Mouse (Mus musculus): ENCODE results near the gene Fbxl4.

GRCm38 (mm10) chr4:22478488-22479367 lies 121.4 kb downstream of the Fbxl4 start:
- TF ChIP-seq POLR2A (IDR thresholded peaks at IDR 0.05; ENCODE audit: control insufficient read depth in 1 of 2, insufficient read depth in 1 of 2, low read depth in 1 of 2, low read length in 2 of 2, poor library complexity in 1 of 2) (no peak), EP300 (IDR thresholded peaks at IDR 0.05; ENCODE audit: low read depth in 1 of 2, low read length in 2 of 2) (no peak), RCOR1 (IDR thresholded peaks at IDR 0.05; ENCODE audit: low read depth, low read length) (no peak), HCFC1 (IDR thresholded peaks at IDR 0.05; ENCODE audit: low read depth, low read length) (no peak), SMC3 (IDR thresholded peaks at IDR 0.05; ENCODE audit: low read depth, low read length) (no peak), CTCF (IDR thresholded peaks at IDR 0.05 in 2 of 3, conservative IDR thresholded peaks at IDR 0.05 in 1 of 3; ENCODE audit: control insufficient read depth in 1 of 3, insufficient read depth in 1 of 3, low read depth in 2 of 3, low read length in 3 of 3, poor library complexity in 1 of 3, severe bottlenecking in 1 of 3) (no peak), MAFK (IDR thresholded peaks at IDR 0.05; ENCODE audit: borderline replicate concordance, low read depth, low read length) (no peak), TBP (IDR thresholded peaks at IDR 0.05; ENCODE audit: low read depth, low read length) (no peak), SIN3A (IDR thresholded peaks at IDR 0.05; ENCODE audit: low read length) (no peak)

All from MEL (cell line).